Mouse (Mus musculus) gastrocnemius, adult 2 months (tissue): ENCODE data around the gene Krtap2-4. TPM values are rescaled to one million over a fixed set of nuclear protein-coding genes. Genes with fewer than 3 reads are reported as not detected.
"Not testable (repeated sequence)": the region's sequence is repeated elsewhere in the genome, so short reads cannot be mapped to it uniquely, and the experiment has no call there.

ENCODE experiments used
- DNase-seq: peaks from one replicate; pipeline ENCODE4 v3.0.0; 2022
- H3K27ac ChIP-seq: fragments of 200-600 bp; 2 replicates; pipeline ENCODE4 v1.8.1; 2022; ENCODE audit warnings: mild to moderate bottlenecking
- H3K4me3 ChIP-seq: fragments of 200-600 bp; 2 replicates; pipeline ENCODE4 v1.8.1; 2022; ENCODE audit warnings: mild to moderate bottlenecking, moderate library complexity
- CTCF ChIP-seq: fragments of 200-600 bp; IDR thresholded peaks from 2 replicates; pipeline ENCODE4 v1.8.1; 2022; ENCODE audit warnings: antibody characterized with exemption, mild to moderate bottlenecking, moderate library complexity
- intact Hi-C: fragments of 180-260 bp; cut with DNase I; formaldehyde crosslinking; loops from one replicate; pipeline ENCODE4 v1.15.1; 2025
- long read RNA-seq, 2 experiments: library from polyadenylated mRNA; stranded (forward); transcript quantifications; one replicate each; pipeline ENCODE4 v2.0.0; 2021
- total RNA-seq, 2 experiments: library from RNA; stranded (reverse); gene quantifications; 2 replicates each; pipeline ENCODE4 v1.2.3; 2021

Krtap2-4 gene
- not detected for total RNA-seq
- long read RNA-seq, experiment 1: 0 reads
- long read RNA-seq, experiment 2: 0 reads

DNA sequence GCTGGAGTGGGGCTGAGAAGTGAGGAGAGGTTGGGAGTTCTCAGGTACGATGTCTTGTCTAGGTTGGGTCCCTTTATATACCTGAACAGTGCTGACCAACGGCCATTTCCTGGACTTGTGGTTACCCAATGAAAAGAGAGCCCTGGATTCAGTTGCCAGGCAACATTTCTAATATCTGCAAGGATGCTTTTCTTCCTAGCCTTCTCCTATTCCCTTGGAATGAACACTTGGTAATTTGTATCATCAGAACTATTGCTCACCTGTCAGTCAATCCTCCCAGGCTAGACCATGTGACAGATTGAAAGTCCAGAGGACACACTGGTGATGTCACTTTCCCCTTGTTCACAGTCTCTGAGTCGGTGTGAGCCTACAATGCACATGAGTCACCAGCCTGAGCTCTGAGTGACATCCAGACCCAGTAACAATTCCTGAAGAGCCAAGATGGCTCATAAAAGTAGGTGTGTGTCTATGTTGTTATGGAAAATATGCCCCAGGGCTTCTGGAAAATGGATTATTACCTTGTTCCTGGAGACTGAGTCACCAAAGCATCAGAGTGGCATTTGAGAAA lies at the start of gene Krtap2-4:
Gene Krtap2-4 (minus strand): TSS at position 51 of the 568 bp plus-strand sequence.
- no peak for DNase-seq
- intact Hi-C loops: no loop called here
- TF ChIP-seq CTCF: no peak
- no peak within 1 kb of the TSS for H3K4me3 ChIP-seq
- no peak within 1 kb of the TSS for H3K27ac ChIP-seq

- no peak for DNase-seq
- intact Hi-C loops: no loop called here
- Histone ChIP-seq H3K4me3 (no peak overlapping the region), H3K27ac (no peak overlapping the region)
- no peak for TF ChIP-seq CTCF
Measured at GRCm38 (mm10) chr11:99662802-99663201, 48.2 kb upstream of the Krtap2-4 start.

GRCm38 (mm10) chr11:99659256-99659655 lies 44.6 kb upstream of the Krtap2-4 start:
- DNase-seq: no peak
- no peak overlapping the region for H3K27ac ChIP-seq
- TF ChIP-seq CTCF: no peak
- no peak overlapping the region for H3K4me3 ChIP-seq
- intact Hi-C loops: no loop called here

- intact Hi-C loops, DNase-seq, H3K27ac ChIP-seq, H3K4me3 ChIP-seq: not testable (repeated sequence)
Measured at GRCm38 (mm10) chr11:99658467-99659010, 43.9 kb upstream of the Krtap2-4 start, which contains the start of gene Gm11563. Gene Gm11563, minus strand, starts transcription at chr11:99658960.

DNA sequence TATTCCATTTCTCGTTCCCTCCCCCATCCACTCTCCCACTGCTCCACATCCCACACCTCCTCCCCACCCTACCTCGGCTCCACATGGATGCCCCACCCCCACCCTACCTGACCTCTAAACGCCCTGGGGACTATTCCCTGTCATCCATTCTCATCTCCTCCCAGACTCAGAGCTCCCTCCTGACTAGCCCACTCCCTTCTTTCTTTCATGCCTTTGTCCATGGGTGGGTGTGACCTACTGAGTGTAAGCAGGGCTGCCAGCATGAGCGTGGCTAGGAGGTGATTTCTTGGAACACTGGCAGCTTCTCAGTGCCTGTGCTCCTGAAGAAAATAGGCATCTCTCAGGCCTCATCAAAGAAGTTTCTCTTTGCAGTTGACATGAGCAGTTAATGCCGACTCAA lies 42.4 kb upstream of the Krtap2-4 start:
- intact Hi-C loops: no loop called here
- Histone ChIP-seq H3K4me3 (no peak overlapping the region), H3K27ac (no peak overlapping the region)
- no peak for TF ChIP-seq CTCF
- no peak for DNase-seq

DNA sequence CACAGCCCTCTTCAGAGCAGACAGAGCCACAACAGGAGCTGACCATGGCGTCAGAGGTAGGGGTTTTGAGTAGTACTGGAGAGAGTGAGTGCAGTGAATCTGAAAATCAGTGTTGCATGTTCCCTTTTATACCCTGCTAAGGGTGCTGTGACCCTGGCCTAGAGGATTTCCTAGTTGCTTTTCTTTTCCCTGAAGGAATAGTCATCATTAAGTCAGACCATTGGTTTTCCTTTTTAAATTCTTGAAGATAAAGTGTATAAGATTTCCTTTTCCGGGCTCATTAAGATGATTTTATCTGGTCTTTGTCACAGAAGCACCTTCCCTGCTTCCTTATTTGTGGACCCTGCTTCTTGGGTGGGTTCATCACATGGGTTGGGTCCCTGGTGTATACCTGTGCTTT lies 35.5 kb upstream of the Krtap2-4 start, which contains the start of gene Gm11555:
Gene Gm11555 (minus strand): TSS at position 101 of the 400 bp plus-strand sequence.
- H3K4me3 ChIP-seq: no peak within 1 kb of the TSS
- no peak within 1 kb of the TSS for H3K27ac ChIP-seq
- no peak for TF ChIP-seq CTCF
- intact Hi-C loops: no loop called here
- DNase-seq: no peak

DNA sequence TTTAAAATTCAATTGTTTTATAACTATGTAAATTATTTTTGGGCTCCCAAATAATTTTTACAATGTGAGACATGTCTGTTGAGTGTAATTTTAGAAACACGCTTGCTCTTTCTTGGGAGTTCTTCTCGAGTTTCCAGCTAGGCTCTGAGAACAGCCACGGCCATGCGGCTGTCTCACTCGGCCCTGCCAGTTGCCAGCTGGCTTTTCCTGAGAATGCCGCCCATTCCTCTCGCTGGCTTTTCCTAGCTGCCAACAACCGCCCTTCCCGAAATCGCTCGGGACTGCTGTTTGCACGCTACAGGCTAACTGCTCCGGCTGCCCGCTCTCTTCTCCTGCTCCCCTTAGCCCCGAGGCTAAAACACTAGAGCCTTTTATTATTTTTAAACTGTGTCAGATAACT lies 31.8 kb upstream of the Krtap2-4 start:
- H3K27ac ChIP-seq: no peak overlapping the region
- intact Hi-C loops: no loop called here
- no peak overlapping the region; the same call in 1 of the 2 replicates for H3K4me3 ChIP-seq
- no peak for TF ChIP-seq CTCF
- DNase-seq: peak; percentile 19

- DNase-seq: no peak
- no peak overlapping the region for H3K27ac ChIP-seq
- no peak overlapping the region for H3K4me3 ChIP-seq
- intact Hi-C loops: no loop called here
- TF ChIP-seq CTCF: no peak
Measured at GRCm38 (mm10) chr11:99644351-99644750, 29.7 kb upstream of the Krtap2-4 start.

DNA sequence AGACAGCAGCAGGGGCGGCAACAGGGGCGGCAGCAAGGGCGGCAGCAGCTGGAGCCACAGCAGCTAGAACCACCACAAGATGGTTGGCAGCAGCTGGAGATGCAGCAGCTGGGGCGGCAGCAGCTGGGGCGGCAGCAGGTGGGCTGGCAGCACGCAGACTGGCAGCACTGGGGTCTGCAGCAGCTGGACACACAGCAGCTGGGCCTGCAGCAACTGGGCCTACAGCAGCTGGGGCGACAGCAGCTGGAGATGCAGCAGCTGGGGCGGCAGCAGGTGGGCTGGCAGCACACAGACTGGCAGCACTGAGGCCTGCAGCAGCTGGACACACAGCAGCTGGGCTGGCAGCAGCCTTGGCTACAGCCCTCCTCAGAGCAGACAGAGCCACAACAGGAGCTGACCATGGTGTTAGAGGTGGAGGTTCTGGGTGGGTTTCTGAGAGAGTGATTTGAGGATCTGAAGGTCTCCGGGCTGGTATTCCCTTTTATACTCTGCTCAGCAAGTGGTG lies 29.0 kb upstream of the Krtap2-4 start, which contains the start of gene Krtap4-7:
Gene Krtap4-7 (minus strand): TSS at position 455 of the 505 bp plus-strand sequence.
- H3K4me3 ChIP-seq, intact Hi-C loops, H3K27ac ChIP-seq, DNase-seq: not testable (repeated sequence)

DNA sequence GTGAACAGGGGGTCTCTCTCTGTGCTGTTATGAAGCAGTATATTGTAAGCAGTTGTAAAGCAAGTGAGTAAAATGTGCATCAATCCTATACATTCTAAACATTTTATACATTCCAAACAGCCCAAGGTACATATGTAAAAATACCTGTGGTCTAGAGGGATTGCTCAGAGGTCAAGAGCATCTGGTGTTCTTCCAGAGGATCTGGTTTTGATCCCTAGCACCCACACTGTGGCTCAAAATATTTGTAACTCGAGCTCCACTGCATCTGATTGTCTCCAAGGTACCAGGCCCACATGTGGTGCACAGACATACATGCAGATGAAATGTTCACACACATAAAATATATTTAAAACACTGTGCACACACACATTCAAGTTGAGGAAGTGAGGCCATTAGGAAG lies 26.3 kb upstream of the Krtap2-4 start:
- H3K27ac ChIP-seq: no peak overlapping the region
- no peak for DNase-seq
- intact Hi-C loops: no loop called here
- TF ChIP-seq CTCF: no peak
- no peak overlapping the region for H3K4me3 ChIP-seq

GRCm38 (mm10) chr11:99637086-99637485 lies 22.4 kb upstream of the Krtap2-4 start:
- Histone ChIP-seq H3K4me3 (no peak overlapping the region), H3K27ac (no peak overlapping the region)
- intact Hi-C loops: no loop called here
- DNase-seq: no peak
- TF ChIP-seq CTCF: no peak

- DNase-seq: no peak
- TF ChIP-seq CTCF: no peak
- Histone ChIP-seq H3K4me3 (no peak within 1 kb of the TSS), H3K27ac (no peak within 1 kb of the TSS)
- intact Hi-C loops: no loop called here
Measured at GRCm38 (mm10) chr11:99634653-99635134, 20.0 kb upstream of the Krtap2-4 start, which contains the start of gene Krtap4-2. Gene Krtap4-2, minus strand, starts transcription at chr11:99635084.

- no peak for TF ChIP-seq CTCF
- H3K4me3 ChIP-seq: no peak overlapping the region
- intact Hi-C loops: no loop called here
- no peak for DNase-seq
- no peak overlapping the region for H3K27ac ChIP-seq
Measured at GRCm38 (mm10) chr11:99633293-99633692, 18.6 kb upstream of the Krtap2-4 start.
